Mouse (Mus musculus): ENCODE measurements at regions not wholly inside any gene's neighbourhood (a gene's known extent, or its start where the extent isn't known, plus 50 kb on each side); places are given as distances from the start of the nearest gene placed in this dataset.

DNA sequence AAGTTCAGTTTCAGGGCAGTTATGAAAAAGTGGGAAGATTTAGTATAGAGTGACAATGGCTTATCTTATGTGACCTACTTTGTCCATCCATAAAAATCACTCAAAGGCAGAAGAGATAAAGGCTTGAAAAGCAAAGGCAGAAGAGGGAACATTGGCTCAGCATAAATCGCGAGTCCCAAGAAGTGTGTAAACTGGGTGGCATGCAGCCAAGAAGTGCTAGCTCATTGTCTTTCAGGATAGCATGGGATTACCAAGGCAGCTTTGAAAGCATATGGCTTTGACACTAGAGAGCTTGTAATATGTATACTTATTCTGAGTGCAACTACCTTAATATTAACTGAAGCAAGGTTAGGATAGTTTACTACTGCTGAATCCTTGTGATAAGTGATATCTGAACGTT, 750.5 kb downstream of the Flrt2 start:
- no peak for TF ChIP-seq POLR2A (IDR thresholded peaks at IDR 0.05; ENCODE audit: borderline replicate concordance, low read depth, low read length)
- TF ChIP-seq CTCF (IDR thresholded peaks at IDR 0.05; ENCODE audit: low read depth, low read length) = no peak
